Mouse (Mus musculus) hindbrain, embryonic 12.5 days (tissue): ENCODE data around the gene Tbxa2r. TPM values are rescaled to one million over a fixed set of nuclear protein-coding genes. Genes with fewer than 3 reads are reported as not detected.

Source experiments
- ATAC-seq: fragments of 200-750 bp; cut with Nextera tagmentation; 2 replicates; pipeline ENCODE4 v1.8.0; 2017; ENCODE audit warnings: moderate TSS enrichment; ENCODE audit not compliant: low FRiP score
- H3K27ac ChIP-seq: fragments of 300-500 bp; sonication (generic); 2 replicates; pipeline ENCODE4 v1.5.1; 2016; ENCODE audit warnings: mild to moderate bottlenecking
- H3K27me3 ChIP-seq: fragments of 300-500 bp; sonication (generic); 2 replicates; pipeline ENCODE4 v1.6.1; 2016; ENCODE audit warnings: mild to moderate bottlenecking
- H3K36me3 ChIP-seq: fragments of 300-500 bp; sonication (generic); 2 replicates; pipeline ENCODE4 v1.6.1; 2016; ENCODE audit warnings: mild to moderate bottlenecking
- H3K4me1 ChIP-seq: fragments of 300-500 bp; sonication (generic); 2 replicates; pipeline ENCODE4 v1.6.1; 2016
- H3K4me2 ChIP-seq: fragments of 300-500 bp; sonication (generic); replicated peaks from 2 replicates; pipeline ENCODE4 v1.6.1; 2016; ENCODE audit warnings: mild to moderate bottlenecking
- H3K4me3 ChIP-seq: fragments of 300-500 bp; sonication (generic); 2 replicates; pipeline ENCODE4 v1.5.1; 2016; ENCODE audit warnings: mild to moderate bottlenecking
- H3K9ac ChIP-seq: fragments of 300-500 bp; sonication (generic); 2 replicates; pipeline ENCODE4 v1.6.1; 2016; ENCODE audit warnings: mild to moderate bottlenecking, moderate library complexity
- H3K9me3 ChIP-seq: fragments of 300-500 bp; sonication (generic); replicated peaks from 2 replicates; pipeline ENCODE4 v1.6.1; 2016; ENCODE audit warnings: mild to moderate bottlenecking
- WGBS: fragments of 180-500 bp; shearing (Covaris S2); methylation state at CpG from one replicate; pipeline ENCODE4 v1.1.7; 2016; 5-methylcytosine and 5-hydroxymethylcytosine counted together
- polyA plus RNA-seq: library from polyadenylated mRNA; unstranded; fragments of >200 nt; fragmentation: Nextera tagmentation; extraction: Ambion mirVana; gene quantifications from 2 replicates; pipeline ENCODE4 v1.2.1, GENCODE M21; 2016

Gene Tbxa2r
- polyA plus RNA-seq, 1 experiment from 2014 or later, result 2.7 TPM

DNA sequence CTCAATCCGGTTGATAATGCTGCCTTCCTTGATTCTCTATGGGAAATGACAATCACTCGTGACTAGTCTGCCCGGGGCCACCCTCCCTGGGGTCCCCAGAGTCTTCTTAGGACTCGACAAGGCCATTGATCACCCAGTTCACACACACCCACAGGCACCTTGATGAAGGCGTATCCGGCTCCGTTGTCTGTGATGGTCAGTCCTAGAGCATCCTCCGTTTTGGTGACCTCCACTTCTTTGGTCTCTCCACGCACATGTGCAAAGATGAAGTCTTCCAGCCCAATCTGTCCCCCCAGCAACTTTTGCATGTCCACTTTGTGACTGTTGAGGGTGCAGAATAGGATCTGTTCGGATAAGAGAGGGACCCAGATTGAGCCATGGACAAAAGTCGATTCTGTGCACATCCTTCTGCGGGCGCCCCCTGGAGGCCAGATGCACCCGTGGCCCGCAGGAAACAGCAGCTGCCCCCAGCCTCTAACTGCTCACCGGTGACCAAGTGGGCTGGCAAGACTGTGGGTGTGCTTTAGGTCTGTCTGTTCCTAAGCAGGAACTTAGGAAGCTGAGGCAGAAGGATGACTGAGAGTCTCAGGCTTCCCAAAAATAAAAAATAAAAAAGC is 12.9 kb downstream of the Tbxa2r start:
- Histone ChIP-seq H3K4me1 (peaks cover 10% of the 10 kb centered on the region), H3K27me3 (peaks cover 77% of the 10 kb centered on the region), H3K36me3 (no peaks in the 10 kb centered on the region), H3K4me3 (no peak overlapping the region), H3K9me3 (no peaks in the 10 kb centered on the region), H3K9ac (no peak overlapping the region), H3K4me2 (no peak overlapping the region), H3K27ac (no peak overlapping the region)
- no peak for ATAC-seq
- 35% methylated on average over 16 of the region's 16 CpGs for whole genome bisulfite sequencing

DNA sequence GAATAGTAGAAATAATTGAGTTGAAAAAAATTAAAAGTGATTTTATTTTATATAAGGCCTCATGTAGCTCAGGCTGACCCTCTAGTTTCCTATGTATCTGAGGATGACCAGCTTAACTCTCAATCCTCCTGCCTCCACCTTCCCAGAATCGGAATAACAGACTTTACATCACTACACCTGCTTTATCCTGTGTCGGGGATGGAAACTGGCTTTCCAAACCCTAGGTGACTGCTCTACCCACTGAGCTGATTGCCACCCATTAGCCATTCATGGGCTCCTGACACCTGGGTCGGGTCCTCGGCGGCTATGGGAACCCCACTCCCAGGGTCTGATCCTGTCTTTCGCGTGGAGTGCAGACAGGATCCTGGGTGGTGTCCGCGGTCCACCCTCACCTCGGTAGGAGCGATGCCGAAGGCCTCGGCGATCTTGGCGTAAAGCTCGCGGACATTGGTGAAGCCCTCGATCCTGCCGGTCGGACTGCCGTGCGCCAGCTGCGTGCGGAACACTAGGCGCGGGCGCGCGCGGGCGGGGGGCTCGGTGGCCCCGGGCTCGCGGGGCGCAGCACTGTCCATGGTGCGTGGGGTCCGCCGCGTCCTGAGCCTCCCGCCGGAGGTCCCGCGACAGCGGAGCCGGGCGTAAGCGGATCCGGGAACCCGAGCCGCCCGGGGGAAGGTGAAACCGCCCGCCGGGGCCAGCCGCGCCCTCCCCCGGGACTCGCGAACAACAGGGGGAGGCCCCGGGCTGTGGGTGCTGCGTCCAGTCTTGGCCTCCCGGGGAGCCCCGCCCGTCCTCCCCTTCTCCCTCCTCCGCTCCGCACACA is 14.4 kb downstream of the Tbxa2r start, which contains the start of gene Gipc3:
TSS of gene Gipc3 (minus strand) at position 581 of the 820 bp plus-strand sequence.
- Histone ChIP-seq H3K36me3 (peaks cover 6% of the 10 kb centered on the region), H3K4me3 (peak within 1 kb of the TSS; percentile 39), H3K27ac (no peak within 1 kb of the TSS), H3K9ac (peak within 1 kb of the TSS; percentile 59), H3K9me3 (no peaks in the 10 kb centered on the region), H3K4me1 (peaks cover 19% of the 10 kb centered on the region), H3K27me3 (peaks cover 85% of the 10 kb centered on the region), H3K4me2 (peak within 1 kb of the TSS; percentile 66)
- ATAC-seq, result no peak
- 6% methylated on average over 50 of the region's 67 CpGs for WGBS

DNA sequence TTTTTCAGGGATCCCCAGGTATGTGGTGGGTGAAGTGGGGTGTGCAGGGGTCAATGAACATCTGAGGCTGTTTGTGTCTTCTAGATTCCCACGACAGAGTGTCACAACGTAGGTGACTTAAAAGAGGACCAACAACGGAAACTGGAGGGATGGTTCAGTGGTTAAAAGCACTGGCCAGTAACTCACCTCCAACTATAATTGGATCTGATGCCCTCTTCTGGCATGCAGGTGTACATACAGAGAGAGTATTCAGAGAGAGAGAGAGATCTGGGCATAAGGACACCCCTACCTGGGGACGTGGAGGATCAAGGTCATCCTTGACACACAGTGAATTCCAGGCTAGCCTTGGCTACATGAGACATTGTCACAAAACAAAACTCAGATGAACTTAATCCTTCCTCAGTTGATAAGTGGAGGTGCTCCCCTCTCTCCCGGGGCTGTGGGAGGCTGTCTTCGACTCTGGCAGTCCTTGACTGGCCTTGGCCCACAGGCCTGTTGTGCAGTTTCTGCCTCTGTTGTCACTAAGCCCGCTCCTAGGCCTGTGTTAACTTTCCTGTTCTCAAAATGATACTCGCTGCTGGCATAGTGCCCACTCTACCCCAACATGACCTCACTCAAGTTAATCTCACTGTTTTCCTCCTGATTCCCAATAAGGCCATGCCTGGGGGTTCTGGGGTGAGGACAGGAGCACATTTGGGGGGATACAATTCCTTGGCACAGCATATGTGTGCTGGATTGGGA is 16.1 kb downstream of the Tbxa2r start:
- Histone ChIP-seq H3K9me3 (no peaks in the 10 kb centered on the region), H3K4me2 (no peak overlapping the region), H3K36me3 (peaks cover 11% of the 10 kb centered on the region), H3K4me3 (no peak overlapping the region), H3K27me3 (peaks cover 87% of the 10 kb centered on the region), H3K9ac (no peak overlapping the region), H3K4me1 (peaks cover 30% of the 10 kb centered on the region), H3K27ac (no peak overlapping the region)
- ATAC-seq, result no peak
- WGBS, result 54% methylated on average over 8 of the region's 8 CpGs

DNA sequence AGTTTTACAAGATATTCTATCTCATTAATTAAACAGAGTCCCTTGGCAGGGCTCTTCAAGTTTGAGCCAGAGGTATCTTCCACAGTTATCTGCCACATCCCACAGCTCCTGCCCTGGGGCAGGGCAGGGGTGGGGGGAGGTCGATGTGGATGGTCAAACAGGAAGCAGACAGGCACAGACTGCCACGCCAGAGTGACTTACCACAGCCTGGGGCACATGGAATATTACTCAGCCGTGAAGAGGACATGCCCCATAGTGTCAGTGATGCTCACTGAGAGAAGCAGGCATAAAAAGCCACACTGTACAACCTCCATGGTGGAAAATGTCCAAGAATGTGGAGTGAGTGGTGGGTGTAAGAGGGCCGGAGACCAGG is 16.6 kb downstream of the Tbxa2r start:
- Histone ChIP-seq H3K4me1 (peaks cover 35% of the 10 kb centered on the region), H3K27ac (no peak overlapping the region), H3K9ac (no peak overlapping the region), H3K36me3 (peaks cover 11% of the 10 kb centered on the region), H3K9me3 (no peaks in the 10 kb centered on the region), H3K4me3 (no peak overlapping the region), H3K27me3 (peaks cover 85% of the 10 kb centered on the region), H3K4me2 (no peak overlapping the region)
- 90% methylated on average over 4 of the region's 4 CpGs for WGBS
- ATAC-seq, result no peak

DNA sequence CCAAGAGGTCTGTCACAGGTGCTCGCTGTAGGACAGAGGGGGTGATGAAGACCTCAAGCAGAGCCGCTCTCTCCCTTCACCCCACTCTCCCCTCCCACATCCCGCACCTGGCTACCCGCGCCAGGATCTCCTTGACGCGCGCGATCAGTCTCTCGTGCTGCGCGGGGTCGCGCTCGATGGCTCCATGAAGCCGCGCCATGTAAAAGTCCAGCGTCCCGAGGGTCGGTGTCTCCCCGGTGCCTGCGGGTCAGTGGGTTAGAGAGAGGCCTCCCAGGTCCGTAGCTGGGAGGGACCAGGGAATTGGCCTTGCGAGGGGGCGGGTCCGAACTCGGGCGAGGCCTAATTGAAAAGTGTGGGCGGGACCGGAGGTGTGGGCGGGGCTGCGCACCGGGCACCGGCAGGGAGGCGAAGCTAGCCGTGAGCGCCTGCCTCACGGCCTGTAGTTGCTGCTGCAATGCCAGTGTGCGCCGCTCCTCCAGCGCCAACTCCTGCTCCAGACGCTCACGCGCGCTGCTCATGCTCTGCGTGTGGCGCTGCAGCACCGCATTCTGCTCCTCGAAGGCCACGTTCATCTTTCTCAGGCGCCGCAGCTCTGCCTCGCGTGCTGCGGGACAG is 18.0 kb downstream of the Tbxa2r start:
- Histone ChIP-seq H3K4me1 (peaks cover 35% of the 10 kb centered on the region), H3K36me3 (peaks cover 11% of the 10 kb centered on the region), H3K4me3 (peak overlapping the region; percentile 21), H3K27ac (peak overlapping the region; percentile 52; the same call in 1 of the 2 replicates), H3K9ac (peak overlapping the region; percentile 32), H3K27me3 (peaks cover 71% of the 10 kb centered on the region), H3K4me2 (peak overlapping the region; percentile 49), H3K9me3 (no peaks in the 10 kb centered on the region)
- ATAC-seq, result no peak
- 7% methylated on average over 51 of the region's 55 CpGs for WGBS

DNA sequence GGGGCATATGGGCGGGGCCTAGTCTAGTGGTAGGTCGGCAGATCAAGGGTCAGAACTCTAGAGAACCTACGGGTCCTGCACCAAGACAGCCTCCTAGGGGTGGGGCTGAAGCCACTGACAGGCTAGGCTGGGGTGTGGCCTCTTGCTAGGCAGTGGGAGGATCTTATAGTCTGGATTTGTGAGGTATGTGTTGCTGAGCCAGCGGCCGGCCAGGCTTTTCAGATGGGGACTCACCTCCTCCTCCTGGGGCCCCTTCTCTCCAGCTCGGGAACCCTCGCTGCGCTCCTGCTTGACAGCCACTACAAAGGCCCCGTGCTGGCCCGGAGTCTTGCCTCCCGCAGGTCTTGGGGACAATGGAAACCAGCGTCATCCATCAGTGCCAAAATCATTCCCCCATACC is 20.6 kb downstream of the Tbxa2r start:
- Histone ChIP-seq H3K9ac (peak overlapping the region; percentile 80), H3K4me1 (peaks cover 29% of the 10 kb centered on the region), H3K9me3 (no peaks in the 10 kb centered on the region), H3K27ac (no peak overlapping the region), H3K36me3 (peaks cover 11% of the 10 kb centered on the region), H3K4me3 (peak overlapping the region; percentile 91), H3K4me2 (peak overlapping the region; percentile 92), H3K27me3 (peaks cover 46% of the 10 kb centered on the region)
- WGBS, result 4% methylated on average over 12 of the region's 12 CpGs
- no peak for ATAC-seq

DNA sequence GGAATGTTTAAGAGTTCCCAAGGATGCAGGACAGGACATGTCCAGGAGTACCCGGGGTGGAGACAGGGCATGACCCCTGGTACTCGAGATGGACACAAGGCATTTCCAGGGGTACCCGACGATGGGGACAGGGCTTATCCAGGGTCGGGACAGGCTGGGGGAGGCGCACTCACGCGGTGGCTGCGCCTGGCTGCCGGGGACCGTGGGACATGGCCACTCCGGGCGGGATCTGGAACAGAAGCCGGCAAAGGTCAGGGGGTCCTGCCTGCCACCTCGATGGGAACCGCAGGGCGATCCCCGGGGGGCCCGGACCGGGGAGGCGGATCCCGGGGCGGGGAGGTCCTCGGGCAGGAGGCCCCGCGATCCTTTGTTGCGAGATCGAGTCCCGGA is 21.4 kb downstream of the Tbxa2r start:
- Histone ChIP-seq H3K4me1 (peaks cover 29% of the 10 kb centered on the region), H3K4me2 (peak overlapping the region; percentile 92), H3K27ac (peak overlapping the region; percentile 70), H3K9me3 (no peaks in the 10 kb centered on the region), H3K27me3 (peaks cover 39% of the 10 kb centered on the region), H3K9ac (peak overlapping the region; percentile 80), H3K36me3 (peaks cover 11% of the 10 kb centered on the region), H3K4me3 (peak overlapping the region; percentile 91)
- peak; percentile 32 for ATAC-seq
- 1% methylated on average over 29 of the region's 29 CpGs for WGBS

DNA sequence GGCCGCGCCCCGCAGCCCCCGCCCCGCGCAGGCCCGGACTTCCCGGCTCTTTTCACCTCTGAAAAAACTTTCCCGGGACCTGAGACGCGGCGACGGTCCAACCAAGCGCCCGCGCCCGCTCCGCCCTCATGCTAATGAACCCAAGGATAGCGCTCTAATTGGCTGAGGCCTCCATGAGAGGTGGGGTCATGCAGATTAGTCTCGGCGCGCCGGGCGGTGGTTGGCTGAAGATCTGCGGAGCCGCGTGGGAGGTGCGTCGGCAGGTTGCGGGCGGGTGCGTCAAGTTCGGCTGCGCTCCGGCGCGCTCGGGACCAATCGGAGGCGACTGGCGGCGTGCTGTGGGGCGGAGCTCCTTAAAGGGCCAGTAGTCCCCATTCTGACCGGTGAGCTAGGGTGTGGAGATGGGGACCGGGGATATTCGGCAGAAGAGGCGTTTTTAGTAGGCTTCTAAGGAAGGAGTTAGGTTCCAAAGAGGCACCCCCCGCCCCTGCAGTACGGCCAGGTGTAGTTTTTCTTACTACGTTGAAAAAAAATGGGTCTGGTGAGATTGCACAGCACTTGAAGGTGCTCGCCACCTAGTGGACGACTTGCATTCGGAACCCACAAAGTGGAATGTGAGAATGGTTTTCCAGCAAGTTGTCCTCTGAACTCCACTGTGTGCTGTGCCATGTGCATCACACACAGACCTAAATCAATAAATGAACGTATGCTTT is 22.0 kb downstream of the Tbxa2r start, which contains the start of gene Hmg20b:
TSS of gene Hmg20b (minus strand) at position 130 of the 713 bp plus-strand sequence.
- H3K27ac ChIP-seq, result peak within 1 kb of the TSS; percentile 70
- H3K9ac ChIP-seq, result peak within 1 kb of the TSS; percentile 80
- peaks cover 29% of the 10 kb centered on the region for H3K4me1 ChIP-seq
- peaks cover 11% of the 10 kb centered on the region for H3K36me3 ChIP-seq
- H3K4me2 ChIP-seq, result peak within 1 kb of the TSS; percentile 92
- peak; percentile 96 for ATAC-seq
- WGBS, result under 1% methylated on average over 53 of the region's 54 CpGs
- H3K9me3 ChIP-seq, result no peaks in the 10 kb centered on the region
- H3K27me3 ChIP-seq, result peaks cover 36% of the 10 kb centered on the region
- H3K4me3 ChIP-seq, result peak within 1 kb of the TSS; percentile 91

DNA sequence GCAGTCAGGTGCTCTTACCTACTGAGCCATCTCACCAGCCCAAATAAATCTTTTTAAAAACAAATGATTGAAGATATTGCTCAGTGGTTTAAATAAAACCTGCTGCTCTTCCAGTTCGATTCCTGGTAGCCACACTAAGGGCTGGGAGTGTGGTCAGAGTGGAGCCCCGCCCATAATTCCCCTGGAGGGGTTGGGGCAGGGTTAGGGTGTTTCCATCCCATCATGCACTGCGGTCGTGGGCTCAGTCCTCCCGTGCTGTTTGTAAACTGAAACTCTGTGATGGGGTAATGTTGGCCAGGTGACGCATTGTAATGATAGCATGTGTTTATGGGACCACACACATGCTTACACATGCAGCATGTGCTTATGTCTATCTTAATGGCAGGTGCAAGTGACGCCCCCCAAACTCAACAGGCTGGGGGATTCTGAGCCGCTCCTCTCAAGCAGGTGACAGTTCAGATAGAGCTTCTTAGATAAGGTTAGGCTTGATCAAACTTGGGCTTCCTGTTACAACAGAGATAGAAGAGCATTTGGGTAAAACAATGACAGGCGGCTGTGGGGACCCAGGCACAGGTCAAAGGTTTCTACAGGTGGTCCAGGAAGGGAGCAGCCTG is 23.3 kb downstream of the Tbxa2r start:
- Histone ChIP-seq H3K27me3 (peaks cover 30% of the 10 kb centered on the region), H3K9ac (no peak overlapping the region), H3K36me3 (peaks cover 11% of the 10 kb centered on the region), H3K27ac (no peak overlapping the region), H3K4me3 (no peak overlapping the region), H3K4me2 (0 out of 2 replicates have a peak overlapping the region, but pooled peaks have one; percentile 8), H3K9me3 (no peaks in the 10 kb centered on the region), H3K4me1 (peaks cover 26% of the 10 kb centered on the region)
- 26% methylated on average over 9 of the region's 9 CpGs for WGBS
- no peak for ATAC-seq

DNA sequence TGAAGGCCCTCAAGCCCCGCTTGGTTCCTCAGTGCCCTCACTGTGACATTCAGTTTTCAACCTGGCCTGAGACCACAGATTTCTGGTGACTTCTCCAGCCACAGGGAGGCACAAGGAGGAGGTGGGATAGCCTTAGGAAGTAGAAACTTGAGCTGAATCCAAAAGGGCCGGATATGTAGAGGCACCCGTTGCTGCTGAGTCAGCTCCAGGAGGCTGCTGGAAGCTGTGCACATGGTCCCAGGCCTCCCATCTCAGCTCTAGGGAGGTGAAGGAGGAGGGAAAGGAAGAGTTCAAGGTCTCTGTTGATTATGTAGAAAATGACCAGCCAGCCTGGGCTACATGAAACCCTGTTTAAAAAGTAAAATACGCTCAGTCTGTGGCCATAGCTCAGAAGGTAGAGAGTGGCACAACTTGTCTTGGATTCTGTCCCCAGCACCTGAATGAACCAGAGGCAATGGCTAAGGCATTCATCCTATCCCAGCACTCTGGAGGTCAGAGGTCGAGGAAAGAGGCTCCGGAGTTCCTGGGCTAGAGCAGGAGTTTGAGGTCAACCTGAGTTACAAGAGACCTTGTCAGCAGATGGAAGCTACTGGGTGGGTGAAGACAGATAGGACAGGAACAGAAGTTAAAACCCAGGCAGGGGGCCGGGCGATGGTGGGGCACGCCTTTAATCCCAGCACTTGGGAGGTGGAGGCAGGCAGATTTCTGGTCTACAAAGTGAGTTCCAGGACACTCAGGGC is 26.4 kb downstream of the Tbxa2r start:
- H3K27ac ChIP-seq, result no peak overlapping the region
- H3K27me3 ChIP-seq, result peaks cover 21% of the 10 kb centered on the region
- no peak overlapping the region for H3K4me2 ChIP-seq
- H3K36me3 ChIP-seq, result no peaks in the 10 kb centered on the region
- H3K4me1 ChIP-seq, result peaks cover 25% of the 10 kb centered on the region
- no peak overlapping the region for H3K4me3 ChIP-seq
- ATAC-seq, result no peak
- WGBS, result 71% methylated on average over 9 of the region's 9 CpGs
- H3K9ac ChIP-seq, result no peak overlapping the region
- no peaks in the 10 kb centered on the region for H3K9me3 ChIP-seq

DNA sequence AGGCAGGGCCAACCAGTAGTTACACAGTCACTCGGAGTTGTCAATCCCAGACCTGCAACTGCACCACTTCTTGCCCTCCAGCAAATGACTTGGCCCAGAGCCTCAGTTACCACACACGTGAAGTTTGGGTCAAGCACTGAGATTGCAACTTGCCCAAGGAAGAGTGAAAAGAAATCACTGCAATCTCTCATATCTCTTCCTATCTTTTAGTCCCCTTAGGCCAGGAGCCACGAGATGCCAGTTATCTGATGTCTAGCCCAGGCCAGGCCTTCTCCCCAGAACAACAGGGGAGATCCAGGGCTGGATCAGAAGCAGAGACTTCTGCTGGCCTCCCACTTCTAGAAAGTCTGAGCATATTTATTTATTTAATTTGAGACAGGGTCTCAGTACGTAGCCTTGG is 27.0 kb downstream of the Tbxa2r start:
- 95% methylated on average over 4 of the region's 4 CpGs for WGBS

More for the DNA sequence above, 27.0 kb downstream of the Tbxa2r start:
- Histone ChIP-seq H3K36me3 (no peaks in the 10 kb centered on the region), H3K4me3 (no peak overlapping the region), H3K9ac (no peak overlapping the region), H3K27ac (no peak overlapping the region), H3K27me3 (peaks cover 22% of the 10 kb centered on the region), H3K4me1 (peaks cover 28% of the 10 kb centered on the region), H3K9me3 (no peaks in the 10 kb centered on the region), H3K4me2 (no peak overlapping the region)
- ATAC-seq, result no peak
